Mouse (Mus musculus): ENCODE measurements around the gene Gpr55. TPM values are rescaled to one million over a fixed set of nuclear protein-coding genes. Genes with fewer than 3 reads are reported as not detected.

Gene Gpr55
- total RNA-seq, 1 experiment = 0.18 TPM

DNA sequence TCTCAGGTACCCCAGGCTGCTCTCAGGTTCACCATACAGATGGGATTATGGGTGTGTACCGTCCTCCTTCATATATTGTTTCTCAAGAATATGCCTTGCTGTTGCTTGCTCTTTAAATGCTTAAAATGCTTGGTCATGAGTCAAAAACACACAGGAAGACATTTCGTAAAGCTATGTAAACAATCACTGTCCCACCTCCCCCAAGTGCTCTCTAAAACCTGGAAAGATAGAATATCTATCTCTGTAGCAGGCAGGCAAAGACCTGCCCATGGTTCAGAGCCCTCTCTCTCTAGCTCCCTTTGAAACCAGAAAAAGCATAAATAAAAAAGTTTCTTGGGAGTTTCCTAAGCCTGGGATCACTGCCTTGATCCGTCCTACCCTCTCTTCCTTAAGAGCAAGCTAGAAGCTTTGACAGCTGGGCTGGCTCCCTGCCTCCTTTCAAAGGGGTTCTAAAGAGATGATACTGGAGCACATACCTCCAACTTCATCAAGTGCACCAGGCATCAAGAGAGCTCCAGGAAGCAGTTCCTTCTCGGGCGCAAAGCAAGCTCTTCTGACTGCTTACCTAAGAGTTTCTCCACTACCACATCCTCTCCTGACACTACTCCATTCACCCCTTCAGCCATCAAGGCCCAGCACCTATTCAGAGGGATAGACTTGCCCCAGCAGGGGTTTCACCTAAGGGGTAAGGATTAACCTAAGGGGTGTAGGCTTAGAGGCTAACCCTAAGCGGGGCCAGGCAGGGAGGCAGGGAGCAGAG lies 1.5 kb downstream of the Gpr55 start:
- Histone ChIP-seq H3K4me1 (ENCODE audit: control insufficient read depth in 2 of 2, insufficient read depth in 2 of 2, low read length in 2 of 2, poor library complexity in 1 of 2) (no peaks in the 10 kb centered on the region), H3K36me3 (ENCODE audit: control insufficient read depth, insufficient read depth, low read length, poor library complexity, severe bottlenecking) (no peaks in the 10 kb centered on the region)
- in situ Hi-C loops (cut with MboI; ENCODE audit: low sequenced_read_pairs in 2 of 2, unreplicated experiment in 2 of 2) = no loop called here

DNA sequence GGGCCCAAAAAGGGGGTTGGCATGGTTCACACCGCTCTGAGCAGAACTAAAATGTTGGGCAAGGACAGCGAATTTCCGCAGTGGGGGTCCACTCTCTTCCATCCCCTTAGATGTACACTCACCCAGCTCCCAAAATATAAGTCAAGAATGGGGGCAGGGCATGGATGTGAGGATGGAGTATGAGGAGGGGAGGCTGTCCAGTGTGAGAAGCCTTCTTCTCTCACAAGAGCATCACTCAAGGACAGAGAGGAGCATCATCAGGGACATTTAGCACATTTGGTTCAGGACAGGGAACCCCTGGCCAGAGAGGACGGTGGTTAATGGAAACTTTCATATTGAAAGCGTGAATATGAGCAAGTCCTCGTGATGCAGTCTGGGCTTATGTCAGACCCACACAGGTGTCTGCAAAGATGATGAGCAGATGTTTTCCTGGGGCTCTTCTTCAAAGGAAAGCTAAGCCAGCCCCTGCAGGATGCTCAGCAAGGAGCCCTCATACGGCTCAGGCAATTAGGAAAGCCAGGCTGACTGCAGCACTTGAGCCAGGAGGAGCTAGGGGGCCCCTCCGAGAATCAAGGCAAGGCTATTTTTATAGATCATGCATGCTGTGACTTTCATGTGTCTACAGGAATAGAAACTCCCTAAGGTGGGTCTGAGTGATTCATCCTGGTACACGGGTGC lies 2.7 kb downstream of the Gpr55 start:
- no peaks in the 10 kb centered on the region for H3K9me3 ChIP-seq (ENCODE audit: control insufficient read depth, insufficient read depth, low read depth, low read length)
- in situ Hi-C loops (cut with MboI; ENCODE audit: low sequenced_read_pairs in 2 of 2, unreplicated experiment in 2 of 2) = no loop called here
- H3K36me3 ChIP-seq (ENCODE audit: control insufficient read depth, insufficient read depth, low read length, poor library complexity, severe bottlenecking) = no peaks in the 10 kb centered on the region
- no peak overlapping the region for H3K27ac ChIP-seq (ENCODE audit: insufficient read depth, low read depth, low read length, poor library complexity, severe bottlenecking)
- no peaks in the 10 kb centered on the region for H3K4me1 ChIP-seq (ENCODE audit: control insufficient read depth in 2 of 2, insufficient read depth in 2 of 2, low read length in 2 of 2, poor library complexity in 1 of 2)
- no peak for TF ChIP-seq ZNF384 (IDR thresholded peaks at IDR 0.05; ENCODE audit: low read depth, low read length)
- H3K4me3 ChIP-seq (ENCODE audit: insufficient read depth in 1 of 2, low read depth in 1 of 2, low read length in 2 of 2, poor library complexity in 1 of 2, severe bottlenecking in 1 of 2) = no peak overlapping the region
- H3K9ac ChIP-seq (ENCODE audit: insufficient read depth, low read depth, low read length, poor library complexity, severe bottlenecking) = no peak overlapping the region
- DNase-seq (ENCODE audit: low read depth, low spot score) = no peak

More for the DNA sequence above, 1.5 kb downstream of the Gpr55 start:
- no peak for DNase-seq (ENCODE audit: low read depth, low spot score)
- no peaks in the 10 kb centered on the region for H3K9me3 ChIP-seq (ENCODE audit: control insufficient read depth, insufficient read depth, low read depth, low read length)
- no peak overlapping the region for H3K27ac ChIP-seq (ENCODE audit: insufficient read depth, low read depth, low read length, poor library complexity, severe bottlenecking)
- no peak for TF ChIP-seq HCFC1 (IDR thresholded peaks at IDR 0.05; ENCODE audit: borderline replicate concordance, insufficient read depth, low read length)
- no peak for TF ChIP-seq ZNF384 (IDR thresholded peaks at IDR 0.05; ENCODE audit: low read depth, low read length)
- TF ChIP-seq MAFK (IDR thresholded peaks at IDR 0.05; ENCODE audit: insufficient read depth, low read depth, low read length) = no peak
- TF ChIP-seq ZC3H11A (IDR thresholded peaks at IDR 0.05; ENCODE audit: borderline replicate concordance, low read depth, low read length) = no peak
- no peak for TF ChIP-seq CHD2 (IDR thresholded peaks at IDR 0.05; ENCODE audit: low read depth, low read length)
- no peak overlapping the region for H3K4me3 ChIP-seq (ENCODE audit: insufficient read depth in 1 of 2, low read depth in 1 of 2, low read length in 2 of 2, poor library complexity in 1 of 2, severe bottlenecking in 1 of 2)
- H3K9ac ChIP-seq (ENCODE audit: insufficient read depth, low read depth, low read length, poor library complexity, severe bottlenecking) = no peak overlapping the region

DNA sequence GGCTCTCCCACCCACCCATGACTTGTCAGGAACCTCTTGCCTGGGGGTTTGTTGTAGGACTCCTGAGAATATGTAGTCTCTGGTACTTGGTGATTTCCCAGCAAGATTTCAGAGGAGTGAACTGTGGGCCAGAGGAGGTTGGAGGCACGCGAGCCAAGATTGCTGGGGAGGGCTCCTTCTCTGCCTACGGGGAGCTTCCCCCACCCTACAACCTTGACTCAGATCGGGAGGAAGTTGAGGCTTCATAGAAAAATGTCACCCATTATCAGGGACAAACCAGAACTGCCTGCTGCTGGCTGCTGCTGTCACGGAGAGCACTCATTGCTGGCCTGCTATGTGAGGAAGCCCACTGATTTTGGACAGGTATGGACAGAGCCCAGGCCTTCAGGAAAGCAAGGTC lies 3.5 kb downstream of the Gpr55 start:
- no peaks in the 10 kb centered on the region for H3K9me3 ChIP-seq (ENCODE audit: control insufficient read depth, insufficient read depth, low read depth, low read length)
- H3K4me3 ChIP-seq (ENCODE audit: insufficient read depth in 1 of 2, low read depth in 1 of 2, low read length in 2 of 2, poor library complexity in 1 of 2, severe bottlenecking in 1 of 2) = no peak overlapping the region
- no peak overlapping the region for H3K9ac ChIP-seq (ENCODE audit: insufficient read depth, low read depth, low read length, poor library complexity, severe bottlenecking)
- H3K27ac ChIP-seq (ENCODE audit: insufficient read depth, low read depth, low read length, poor library complexity, severe bottlenecking) = no peak overlapping the region
- no peak for DNase-seq (ENCODE audit: low read depth, low spot score)
- no peaks in the 10 kb centered on the region for H3K4me1 ChIP-seq (ENCODE audit: control insufficient read depth in 2 of 2, insufficient read depth in 2 of 2, low read length in 2 of 2, poor library complexity in 1 of 2)
- no peaks in the 10 kb centered on the region for H3K36me3 ChIP-seq (ENCODE audit: control insufficient read depth, insufficient read depth, low read length, poor library complexity, severe bottlenecking)
- TF ChIP-seq ZC3H11A (IDR thresholded peaks at IDR 0.05; ENCODE audit: borderline replicate concordance, low read depth, low read length) (no peak), MAFK (IDR thresholded peaks at IDR 0.05; ENCODE audit: insufficient read depth, low read depth, low read length) (no peak), HCFC1 (IDR thresholded peaks at IDR 0.05; ENCODE audit: borderline replicate concordance, insufficient read depth, low read length) (no peak), CHD2 (IDR thresholded peaks at IDR 0.05; ENCODE audit: low read depth, low read length) (no peak), ZNF384 (IDR thresholded peaks at IDR 0.05; ENCODE audit: low read depth, low read length) (no peak)
- in situ Hi-C loops (cut with MboI; ENCODE audit: low sequenced_read_pairs in 2 of 2, unreplicated experiment in 2 of 2) = no loop called here

DNA sequence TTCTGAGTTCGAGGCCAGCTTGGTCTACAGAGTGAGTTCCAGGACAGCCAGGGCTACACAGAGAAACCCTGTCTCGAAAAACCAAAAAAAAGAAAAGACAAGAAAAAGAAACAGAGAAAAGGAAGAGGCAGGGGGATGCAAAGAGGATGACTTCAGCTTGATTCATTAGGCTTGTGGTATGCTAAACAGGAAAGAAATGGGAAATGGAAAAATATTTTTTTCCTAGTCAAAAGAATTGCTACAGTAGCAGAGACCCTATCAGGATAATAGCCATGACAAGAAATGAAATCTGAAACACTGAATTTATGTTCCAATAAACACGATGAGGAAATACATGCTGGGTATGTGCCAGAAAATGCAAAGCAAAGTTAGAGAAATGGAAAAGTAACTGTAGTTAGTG lies 5.7 kb downstream of the Gpr55 start:
- no peaks in the 10 kb centered on the region for H3K9me3 ChIP-seq (ENCODE audit: control insufficient read depth, insufficient read depth, low read depth, low read length)
- no peak for DNase-seq (ENCODE audit: low read depth, low spot score)
- no peak overlapping the region for H3K27ac ChIP-seq (ENCODE audit: insufficient read depth, low read depth, low read length, poor library complexity, severe bottlenecking)
- in situ Hi-C loops (cut with MboI; ENCODE audit: low sequenced_read_pairs in 2 of 2, unreplicated experiment in 2 of 2) = no loop called here
- H3K9ac ChIP-seq (ENCODE audit: insufficient read depth, low read depth, low read length, poor library complexity, severe bottlenecking) = no peak overlapping the region
- no peaks in the 10 kb centered on the region for H3K4me1 ChIP-seq (ENCODE audit: control insufficient read depth in 2 of 2, insufficient read depth in 2 of 2, low read length in 2 of 2, poor library complexity in 1 of 2)
- no peak overlapping the region for H3K4me3 ChIP-seq (ENCODE audit: insufficient read depth in 1 of 2, low read depth in 1 of 2, low read length in 2 of 2, poor library complexity in 1 of 2, severe bottlenecking in 1 of 2)
- no peaks in the 10 kb centered on the region for H3K36me3 ChIP-seq (ENCODE audit: control insufficient read depth, insufficient read depth, low read length, poor library complexity, severe bottlenecking)
- TF ChIP-seq MAFK (IDR thresholded peaks at IDR 0.05; ENCODE audit: insufficient read depth, low read depth, low read length) (no peak), HCFC1 (IDR thresholded peaks at IDR 0.05; ENCODE audit: borderline replicate concordance, insufficient read depth, low read length) (no peak), CHD2 (IDR thresholded peaks at IDR 0.05; ENCODE audit: low read depth, low read length) (no peak), ZNF384 (IDR thresholded peaks at IDR 0.05; ENCODE audit: low read depth, low read length) (no peak), ZC3H11A (IDR thresholded peaks at IDR 0.05; ENCODE audit: borderline replicate concordance, low read depth, low read length) (no peak)

Measured in ES-E14 (cell line).